Mouse (Mus musculus): ENCODE data around the gene Rhpn2. TPM values are rescaled to one million over a fixed set of nuclear protein-coding genes. Genes with fewer than 3 reads are reported as not detected.

Gene Rhpn2
- polyA plus RNA-seq, 1 experiment from 2014 or later: 1.9 TPM

DNA sequence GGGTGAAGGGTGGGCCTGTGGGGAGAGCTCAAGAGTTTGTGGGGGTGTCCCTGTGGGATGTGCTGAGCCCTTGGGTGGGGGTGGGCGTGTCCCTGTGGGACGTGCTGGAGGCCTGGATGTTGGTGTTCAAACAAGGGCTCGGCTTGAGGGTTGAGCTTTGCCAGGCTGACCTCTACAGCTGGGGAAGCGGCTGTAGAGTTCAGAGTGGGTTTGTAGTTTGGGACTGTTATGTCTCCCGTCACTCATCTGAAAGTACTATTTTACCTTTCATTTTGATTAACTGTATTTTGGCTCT is 82.6 kb downstream of the Rhpn2 start:
- H3K27ac ChIP-seq (replicated peaks; ENCODE audit: low read depth, low read length): no peak overlapping the region
- H3K36me3 ChIP-seq (ENCODE audit: control insufficient read depth, insufficient read depth, low read length): peaks cover 6% of the 10 kb centered on the region
- no peak overlapping the region for H3K4me2 ChIP-seq (ENCODE audit: low read depth, severe bottlenecking)
- DNase-seq (ENCODE audit: low spot score): no peak
- 73% methylated on average over 5 of the region's 5 CpGs for WGBS
- H3K27me3 ChIP-seq (ENCODE audit: control insufficient read depth, insufficient read depth, low read length): no peaks in the 10 kb centered on the region
- no peaks in the 10 kb centered on the region for H3K4me1 ChIP-seq (ENCODE audit: control insufficient read depth, insufficient read depth, low read length)
- H3K4me3 ChIP-seq (ENCODE audit: low read depth, low read length): no peak overlapping the region
- no peak for ATAC-seq (ENCODE audit: insufficient number of reproducible peaks, low FRiP score, low TSS enrichment, low read depth)
- H3K9ac ChIP-seq (ENCODE audit: low read length): no peak overlapping the region
- H3K9me3 ChIP-seq (ENCODE audit: control insufficient read depth, low read length): no peaks in the 10 kb centered on the region

- no peaks in the 10 kb centered on the region for H3K9me3 ChIP-seq (ENCODE audit: control insufficient read depth, low read length)
- no peak overlapping the region for H3K4me3 ChIP-seq (ENCODE audit: low read depth, low read length)
- no peak overlapping the region for H3K9ac ChIP-seq (ENCODE audit: low read length)
- DNase-seq (ENCODE audit: low spot score) (no peak), ATAC-seq (ENCODE audit: insufficient number of reproducible peaks, low FRiP score, low TSS enrichment, low read depth) (no peak)
- no peak overlapping the region for H3K4me2 ChIP-seq (ENCODE audit: low read depth, severe bottlenecking)
- H3K4me1 ChIP-seq (ENCODE audit: control insufficient read depth, insufficient read depth, low read length): no peaks in the 10 kb centered on the region
- no peaks in the 10 kb centered on the region for H3K27me3 ChIP-seq (ENCODE audit: control insufficient read depth, insufficient read depth, low read length)
- 92% methylated on average over 10 of the region's 10 CpGs for WGBS
- peaks cover 10% of the 10 kb centered on the region for H3K36me3 ChIP-seq (ENCODE audit: control insufficient read depth, insufficient read depth, low read length)
- no peak overlapping the region for H3K27ac ChIP-seq (replicated peaks; ENCODE audit: low read depth, low read length)
Observed at GRCm38 (mm10) chr7:35423071-35423470, 89.1 kb downstream of the Rhpn2 start.

DNA sequence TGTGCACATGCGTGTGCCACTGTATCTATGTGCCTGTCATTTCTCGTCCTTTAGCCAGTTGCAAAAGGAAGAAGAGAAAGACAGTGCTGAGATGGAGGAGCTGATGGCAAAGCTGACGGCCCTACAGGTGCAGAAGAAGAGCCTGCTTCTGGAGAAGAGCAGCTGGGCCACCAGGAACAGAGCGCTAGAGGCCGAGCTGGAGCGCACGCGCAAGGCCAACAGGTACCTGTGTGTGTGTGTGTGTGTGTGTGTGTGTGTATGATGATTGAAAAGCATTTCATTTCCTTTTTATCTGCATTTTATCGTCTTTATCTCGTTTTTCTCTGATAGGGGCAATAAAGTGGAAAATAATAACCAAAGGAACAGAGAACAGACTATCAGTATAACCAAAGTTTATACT is 94.2 kb downstream of the Rhpn2 start:
- Histone ChIP-seq H3K36me3 (ENCODE audit: control insufficient read depth, insufficient read depth, low read length) (peaks cover 14% of the 10 kb centered on the region; the same call in 1 of the 2 replicates), H3K9me3 (ENCODE audit: control insufficient read depth, low read length) (no peaks in the 10 kb centered on the region), H3K27me3 (ENCODE audit: control insufficient read depth, insufficient read depth, low read length) (no peaks in the 10 kb centered on the region), H3K4me3 (ENCODE audit: low read depth, low read length) (no peak overlapping the region), H3K4me2 (ENCODE audit: low read depth, severe bottlenecking) (no peak overlapping the region), H3K4me1 (ENCODE audit: control insufficient read depth, insufficient read depth, low read length) (no peaks in the 10 kb centered on the region), H3K27ac (replicated peaks; ENCODE audit: low read depth, low read length) (no peak overlapping the region), H3K9ac (ENCODE audit: low read length) (no peak overlapping the region)
- 94% methylated on average over 10 of the region's 10 CpGs for WGBS
- DNase-seq (ENCODE audit: low spot score) (no peak), ATAC-seq (ENCODE audit: insufficient number of reproducible peaks, low FRiP score, low TSS enrichment, low read depth) (no peak)

- ATAC-seq (ENCODE audit: insufficient number of reproducible peaks, low FRiP score, low TSS enrichment, low read depth): no peak
- DNase-seq (ENCODE audit: low spot score): no peak
- H3K36me3 ChIP-seq (ENCODE audit: control insufficient read depth, insufficient read depth, low read length): peaks cover 21% of the 10 kb centered on the region
- H3K9me3 ChIP-seq (ENCODE audit: control insufficient read depth, low read length): no peaks in the 10 kb centered on the region
- H3K27ac ChIP-seq (replicated peaks; ENCODE audit: low read depth, low read length): no peak overlapping the region
- H3K27me3 ChIP-seq (ENCODE audit: control insufficient read depth, insufficient read depth, low read length): no peaks in the 10 kb centered on the region
- 88% methylated on average over 9 of the region's 9 CpGs for WGBS
- H3K4me2 ChIP-seq (ENCODE audit: low read depth, severe bottlenecking): no peak overlapping the region
- no peaks in the 10 kb centered on the region for H3K4me1 ChIP-seq (ENCODE audit: control insufficient read depth, insufficient read depth, low read length)
- no peak overlapping the region for H3K4me3 ChIP-seq (ENCODE audit: low read depth, low read length)
- H3K9ac ChIP-seq (ENCODE audit: low read length): no peak overlapping the region
Observed at GRCm38 (mm10) chr7:35435266-35435665, 101.3 kb downstream of the Rhpn2 start.

Other genes starting within 250 kb of the Rhpn2 start
- 0.58 and 0.67 TPM in 2 replicates for gene Cebpa, start 214.9 kb upstream of the Rhpn2 start, polyA plus RNA-seq (2014; fragmentation: Nextera tagmentation; extraction: Ambion mirVana)
- gene Slc7a10, start 147.8 kb upstream of the Rhpn2 start, polyA plus RNA-seq (2014; fragmentation: Nextera tagmentation; extraction: Ambion mirVana): 0.16 TPM in 1 of 2 replicates, not detected in the other
- gene Lrp3, start 118.7 kb upstream of the Rhpn2 start, polyA plus RNA-seq (2014; fragmentation: Nextera tagmentation; extraction: Ambion mirVana): 8.2 and 9.8 TPM in 2 replicates
- gene Gpatch1, start 15.7 kb upstream of the Rhpn2 start, polyA plus RNA-seq (2014; fragmentation: Nextera tagmentation; extraction: Ambion mirVana): 17.5 and 20.5 TPM in 2 replicates
- 19.5 and 19.6 TPM in 2 replicates for gene Faap24, start 62.7 kb downstream of the Rhpn2 start, polyA plus RNA-seq (2014; fragmentation: Nextera tagmentation; extraction: Ambion mirVana)
- 43.8 and 54.3 TPM in 2 replicates for gene Cep89, start 62.9 kb downstream of the Rhpn2 start, polyA plus RNA-seq (2014; fragmentation: Nextera tagmentation; extraction: Ambion mirVana)
- 0.08 TPM in 1 of 2 replicates, not detected in the other for gene Slc7a9, start 114.6 kb downstream of the Rhpn2 start, polyA plus RNA-seq (2014; fragmentation: Nextera tagmentation; extraction: Ambion mirVana)
- gene Tdrd12, start 203.6 kb downstream of the Rhpn2 start, polyA plus RNA-seq (2014; fragmentation: Nextera tagmentation; extraction: Ambion mirVana): 0.41 TPM in 1 of 2 replicates, not detected in the other
- gene Nudt19, start 222.1 kb downstream of the Rhpn2 start, polyA plus RNA-seq (2014; fragmentation: Nextera tagmentation; extraction: Ambion mirVana): 35.2 and 35.8 TPM in 2 replicates

Data from limb, embryonic 11.5 days (tissue).